Mouse (Mus musculus) lung, postnatal 0 days (tissue): ENCODE measurements around the gene Ankrd6.

Experiments used
- CTCF ChIP-seq: IDR thresholded peaks from 2 replicates; pipeline ENCODE4 v1.5.1; 2016; ENCODE audit warnings: antibody characterized with exemption, mild to moderate bottlenecking
- EP300 ChIP-seq: IDR thresholded peaks from 2 replicates; pipeline ENCODE4 v1.6.1; 2016; ENCODE audit warnings: antibody characterized with exemption, mild to moderate bottlenecking, control low read depth

DNA sequence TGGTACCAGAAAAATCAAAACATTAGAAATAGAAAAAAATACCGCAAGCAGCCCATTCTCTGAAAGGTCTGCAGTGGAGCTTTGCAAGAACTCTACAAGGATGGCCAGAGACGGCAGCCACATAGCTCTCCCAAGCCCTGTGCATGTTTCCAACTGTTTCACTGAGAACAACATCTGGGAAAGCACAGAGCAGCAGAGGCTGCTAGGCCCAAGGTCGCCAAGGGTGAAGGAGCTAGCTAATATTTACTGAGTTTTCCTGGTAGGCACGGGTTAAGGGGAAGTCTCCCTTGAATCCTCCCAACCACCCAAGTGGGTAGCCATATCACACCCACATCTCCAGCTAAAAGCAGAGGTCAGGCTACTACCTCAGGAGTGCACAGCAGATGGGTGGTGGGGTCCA, 69.6 kb downstream of the Ankrd6 start:
- TF ChIP-seq CTCF: no peak
- no peak for TF ChIP-seq EP300
